In genomic region chr14:54528007-54528393, GRCm38 (mm10) we compare ENCODE assay signal across 8 mouse cellular contexts. TPM values are rescaled to one million over a fixed set of nuclear protein-coding genes. Genes with fewer than 3 reads are reported as not detected.
A peak's percentile ranks its signal among the peaks of the same experiment; 100 is the strongest.
DNase-seq lines count a peak whose midpoint lies in the region; ATAC-seq lines count a peak whose summit lies in the region.

No protein-coding gene starts in this region.

- H3K4me2 ChIP-seq in kidney, embryonic 16.5 days (replicated peaks; ENCODE audit: low read depth, low read length), result peak overlapping the region; percentile 68
- peak overlapping the region; percentile 70 for H3K4me2 ChIP-seq in hindbrain, embryonic 16.5 days (ENCODE audit: low read length)
- peak overlapping the region; percentile 55; the same call in 1 of the 2 replicates for H3K4me2 ChIP-seq in neural tube, embryonic 11.5 days (ENCODE audit: low read depth)

- WGBS in kidney, embryonic 16.5 days, result 23% methylated on average over 5 of the region's 5 CpGs
- 20% methylated on average over 5 of the region's 5 CpGs for WGBS in hindbrain, embryonic 16.5 days
- WGBS in neural tube, embryonic 11.5 days, result 16% methylated on average over 5 of the region's 5 CpGs

- H3K4me3 ChIP-seq in kidney, embryonic 16.5 days (ENCODE audit: low read length), result no peak overlapping the region; the same call in 1 of the 2 replicates
- H3K4me3 ChIP-seq in hindbrain, embryonic 16.5 days (ENCODE audit: low read length), result no peak overlapping the region
- H3K4me3 ChIP-seq in neural tube, embryonic 11.5 days (ENCODE audit: low read depth, low read length), result no peak overlapping the region

- ATAC-seq in kidney, embryonic 16.5 days (ENCODE audit: low FRiP score, low TSS enrichment), result no peak
- ATAC-seq in erythroid progenitor cell, adult 5-6 weeks (replicated peaks; ENCODE audit: low FRiP score, poor library complexity, severe bottlenecking), result 0 out of 2 replicates have a peak, but pooled peaks have one; percentile 32
- peak; percentile 27 for ATAC-seq in hindbrain, embryonic 16.5 days
- ATAC-seq in neural tube, embryonic 11.5 days (ENCODE audit: insufficient read depth, low FRiP score, low TSS enrichment), result no peak

- no peak overlapping the region for H3K27ac ChIP-seq in kidney, embryonic 16.5 days (ENCODE audit: low read length)
- peak overlapping the region; percentile 66 for H3K27ac ChIP-seq in hindbrain, embryonic 16.5 days (ENCODE audit: low read depth, low read length)
- no peak overlapping the region for H3K27ac ChIP-seq in neural tube, embryonic 11.5 days (ENCODE audit: low read depth, low read length)

- intact Hi-C loops in left cerebral cortex, postnatal 36 days (cut with DNase I), result loop anchor here (5.0 kb wide), 1 partner anchor 114 kb away; the partner anchor contains the start of genes Cdh24 and Gm17606

- no peaks in the 10 kb centered on the region for H3K27me3 ChIP-seq in kidney, embryonic 16.5 days (ENCODE audit: insufficient read depth, low read length)
- H3K27me3 ChIP-seq in hindbrain, embryonic 16.5 days (replicated peaks; ENCODE audit: control insufficient read depth, insufficient read depth, low read length), result no peaks in the 10 kb centered on the region
- no peaks in the 10 kb centered on the region for H3K27me3 ChIP-seq in neural tube, embryonic 11.5 days (ENCODE audit: control insufficient read depth, insufficient read depth, low read length)

- peaks cover 11% of the 10 kb centered on the region; the same call in 1 of the 2 replicates for H3K4me1 ChIP-seq in kidney, embryonic 16.5 days (ENCODE audit: insufficient read depth, low read length)
- H3K4me1 ChIP-seq in hindbrain, embryonic 16.5 days (ENCODE audit: control insufficient read depth, insufficient read depth, low read depth, low read length), result peaks cover 6% of the 10 kb centered on the region
- H3K4me1 ChIP-seq in neural tube, embryonic 11.5 days (ENCODE audit: control insufficient read depth, insufficient read depth, low read length), result no peaks in the 10 kb centered on the region

- no peak overlapping the region for H3K9ac ChIP-seq in kidney, embryonic 16.5 days (replicated peaks; ENCODE audit: low read length)
- H3K9ac ChIP-seq in hindbrain, embryonic 16.5 days (ENCODE audit: low read depth, low read length), result no peak overlapping the region; the same call in 1 of the 2 replicates
- H3K9ac ChIP-seq in neural tube, embryonic 11.5 days (ENCODE audit: low read length), result peak overlapping the region; percentile 59

- no peaks in the 10 kb centered on the region for H3K36me3 ChIP-seq in kidney, embryonic 16.5 days (ENCODE audit: insufficient read depth, low read length)
- no peaks in the 10 kb centered on the region for H3K36me3 ChIP-seq in hindbrain, embryonic 16.5 days (ENCODE audit: control insufficient read depth, insufficient read depth, low read length)
- H3K36me3 ChIP-seq in neural tube, embryonic 11.5 days (ENCODE audit: control insufficient read depth, insufficient read depth, low read length), result no peaks in the 10 kb centered on the region

- no peaks in the 10 kb centered on the region for H3K9me3 ChIP-seq in kidney, embryonic 16.5 days (ENCODE audit: low read length)
- no peaks in the 10 kb centered on the region for H3K9me3 ChIP-seq in hindbrain, embryonic 16.5 days (ENCODE audit: control insufficient read depth, low read length)
- H3K9me3 ChIP-seq in neural tube, embryonic 11.5 days (ENCODE audit: control insufficient read depth, low read length), result no peaks in the 10 kb centered on the region

- no peak for DNase-seq in kidney, postnatal 10 days
- no peak for DNase-seq in neural tube, embryonic 11.5 days (ENCODE audit: low spot score)
- DNase-seq in right cerebral cortex, postnatal 10 days (ENCODE audit: low spot score in 2 of 2), result no peak
- DNase-seq in right cerebral cortex, postnatal 4 days, result no peak
- DNase-seq in left cerebral cortex, postnatal 36 days (ENCODE audit: low spot score in 2 of 2), result no peak

RNA-seq across cellular contexts. Expression of gene Prmt5, which starts 10.7 kb away (rescaled TPM):
- 102 and 108 TPM in 2 replicates for polyA plus RNA-seq in kidney, embryonic 16.5 days (2015; fragmentation: Nextera tagmentation; extraction: Ambion mirVana)
- total RNA-seq in erythroid progenitor cell, adult 5-6 weeks (2015; ENCODE audit: low replicate concordance), result 9.6 and 11.5 TPM in 2 replicates
- total RNA-seq in erythroid progenitor cell, adult 5-6 weeks (2017; ENCODE audit: low replicate concordance), result 7.4 and 8.2 TPM in 2 replicates
- 93.2 and 103 TPM in 2 replicates for polyA plus RNA-seq in hindbrain, embryonic 16.5 days (2015; fragmentation: Nextera tagmentation; extraction: Ambion mirVana)
- 124 and 126 TPM in 2 replicates for polyA plus RNA-seq in neural tube, embryonic 11.5 days (2014; fragmentation: Nextera tagmentation; extraction: Ambion mirVana)
- 10 to 100 TPM; 47.7 to 58.0 TPM for total RNA-seq in left cerebral cortex, postnatal 36 days (2021)

RNA-seq across cellular contexts. Expression of gene Haus4, which starts 26.4 kb away (rescaled TPM):
- polyA plus RNA-seq in kidney, embryonic 16.5 days (2015; fragmentation: Nextera tagmentation; extraction: Ambion mirVana), result 57.3 and 62.4 TPM in 2 replicates
- total RNA-seq in erythroid progenitor cell, adult 5-6 weeks (2015; ENCODE audit: low replicate concordance), result 63.4 and 91.4 TPM in 2 replicates
- total RNA-seq in erythroid progenitor cell, adult 5-6 weeks (2017; ENCODE audit: low replicate concordance), result 43.3 and 75.6 TPM in 2 replicates
- 19.4 and 20.7 TPM in 2 replicates for polyA plus RNA-seq in hindbrain, embryonic 16.5 days (2015; fragmentation: Nextera tagmentation; extraction: Ambion mirVana)
- polyA plus RNA-seq in neural tube, embryonic 11.5 days (2014; fragmentation: Nextera tagmentation; extraction: Ambion mirVana), result 36.7 and 41.4 TPM in 2 replicates
- 1 to 10 TPM; 1.6 to 4.7 TPM for total RNA-seq in left cerebral cortex, postnatal 36 days (2021)

RNA-seq across cellular contexts. Expression of gene Ajuba, which starts 49.4 kb away (rescaled TPM):
- 32.9 and 45.6 TPM in 2 replicates for polyA plus RNA-seq in kidney, embryonic 16.5 days (2015; fragmentation: Nextera tagmentation; extraction: Ambion mirVana)
- total RNA-seq in erythroid progenitor cell, adult 5-6 weeks (2015; ENCODE audit: low replicate concordance), result 2.5 TPM in 1 of 2 replicates, not detected in the other
- not detected in 2 replicates for total RNA-seq in erythroid progenitor cell, adult 5-6 weeks (2017; ENCODE audit: low replicate concordance)
- polyA plus RNA-seq in hindbrain, embryonic 16.5 days (2015; fragmentation: Nextera tagmentation; extraction: Ambion mirVana), result 4.7 and 6.0 TPM in 2 replicates
- polyA plus RNA-seq in neural tube, embryonic 11.5 days (2014; fragmentation: Nextera tagmentation; extraction: Ambion mirVana), result 27.9 TPM in 2 replicates
- 1 to 10 TPM; 1.5 to 2.0 TPM for total RNA-seq in left cerebral cortex, postnatal 36 days (2021)

RNA-seq across cellular contexts. Expression of gene Rem2, which starts 52.1 kb away (rescaled TPM):
- 6.7 and 7.4 TPM in 2 replicates for polyA plus RNA-seq in kidney, embryonic 16.5 days (2015; fragmentation: Nextera tagmentation; extraction: Ambion mirVana)
- not detected in 2 replicates for total RNA-seq in erythroid progenitor cell, adult 5-6 weeks (2015; ENCODE audit: low replicate concordance)
- not detected in 2 replicates for total RNA-seq in erythroid progenitor cell, adult 5-6 weeks (2017; ENCODE audit: low replicate concordance)
- polyA plus RNA-seq in hindbrain, embryonic 16.5 days (2015; fragmentation: Nextera tagmentation; extraction: Ambion mirVana), result 38.5 and 39.5 TPM in 2 replicates
- 23.3 and 26.2 TPM in 2 replicates for polyA plus RNA-seq in neural tube, embryonic 11.5 days (2014; fragmentation: Nextera tagmentation; extraction: Ambion mirVana)
- total RNA-seq in left cerebral cortex, postnatal 36 days (2021), result 1 to 10 TPM; 7.0 to 7.7 TPM

Comparison
In these comparisons a context has a peak if more than half of its experiments do, and no peak if none do; other contexts are left out.
1. ATAC-seq: peak in erythroid progenitor cell, adult 5-6 weeks (single experiment) and hindbrain, embryonic 16.5 days (single experiment); none in kidney, embryonic 16.5 days (single experiment) and neural tube, embryonic 11.5 days (single experiment).
2. Peak in every context shown above with its lines, with median percentiles within 50 percentile points of each other: H3K4me2 ChIP-seq.